Mouse (Mus musculus): Measurements from ENCODE around the gene Shd.

- TF ChIP-seq POLR2A (IDR thresholded peaks at IDR 0.05; ENCODE audit: low read depth, low read length): no peak
- no peak for TF ChIP-seq CTCF (conservative IDR thresholded peaks at IDR 0.05; ENCODE audit: insufficient read depth, insufficient read length, low read depth, low read length)
Observed at GRCm38 (mm10) chr17:55948647-55949046, 21.6 kb upstream of the Shd start.

Measured in kidney, adult 2 months (tissue).